Mouse (Mus musculus): ENCODE results near the gene Fhit. TPM values are rescaled to one million over a fixed set of nuclear protein-coding genes. Genes with fewer than 3 reads are reported as not detected.

Gene Fhit
- total RNA-seq, 2 experiments from 2014 or later: 1.3 to 2.1 TPM

DNA sequence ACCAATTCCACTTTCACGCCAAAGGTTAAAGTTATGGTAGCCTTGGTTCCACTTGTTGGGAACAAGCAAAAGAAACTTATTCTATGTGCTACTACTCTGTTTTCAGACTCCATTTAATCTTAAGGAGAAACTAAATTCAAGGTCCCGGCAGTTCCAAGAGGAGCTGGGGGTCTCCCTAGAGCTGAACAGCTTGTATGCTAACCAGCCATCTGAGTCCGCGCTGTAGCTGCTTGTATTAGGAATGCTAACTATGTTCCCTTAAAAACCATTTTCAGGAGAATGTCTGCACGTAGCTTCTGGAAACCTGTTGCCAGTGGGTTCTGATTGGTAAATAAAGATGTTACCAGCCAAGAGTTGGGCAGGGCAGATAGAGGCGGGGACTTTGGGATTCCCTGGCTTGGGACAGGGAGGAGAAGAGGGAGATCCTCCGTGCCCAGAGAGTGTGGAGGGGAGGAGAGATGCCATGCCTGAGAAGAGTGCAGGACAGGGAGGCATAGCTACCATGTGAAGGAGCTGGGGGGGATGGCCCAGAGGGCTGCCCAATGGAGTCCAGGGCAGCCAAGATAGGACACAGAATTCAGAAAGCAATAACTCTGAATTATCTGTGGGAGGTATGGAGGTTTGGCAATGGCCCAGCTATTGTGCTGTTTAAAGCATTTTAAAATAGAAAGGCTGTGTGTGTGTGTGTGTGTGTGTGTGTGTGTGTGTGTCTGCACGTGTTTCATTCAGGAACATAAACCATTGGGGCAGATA lies 629.9 kb downstream of the Fhit start:
- DNase-seq: no peak
- intact Hi-C loops (cut with DNase I): no loop called here

DNA sequence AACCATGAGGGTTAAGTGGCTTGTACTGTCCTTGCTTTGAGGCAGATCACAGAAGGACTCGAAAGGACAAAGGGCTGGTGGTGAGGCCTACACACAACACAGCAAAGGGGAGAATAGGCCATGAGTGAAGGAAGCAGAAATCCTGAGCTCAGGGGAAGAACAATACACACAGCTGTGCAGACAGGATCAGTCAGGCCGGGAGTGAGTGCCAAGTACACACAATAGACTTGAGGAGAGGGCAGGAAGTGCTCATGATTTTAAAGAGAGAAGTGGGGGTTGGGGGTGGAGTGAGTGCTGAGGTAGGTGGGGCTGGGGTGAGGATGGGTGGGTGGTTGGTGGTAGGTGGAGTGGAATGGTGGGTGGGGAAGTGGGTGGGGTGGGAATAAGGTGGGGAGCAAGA lies 635.0 kb downstream of the Fhit start:
- no peak for DNase-seq
- intact Hi-C loops (cut with DNase I): no loop called here

- intact Hi-C loops (cut with DNase I): no loop called here
- no peak for DNase-seq
Observed at GRCm38 (mm10) chr14:10525786-10526185, 636.0 kb downstream of the Fhit start.

- no peak for DNase-seq
- intact Hi-C loops (cut with DNase I): no loop called here
Observed at GRCm38 (mm10) chr14:10514026-10514425, 647.8 kb downstream of the Fhit start.

DNA sequence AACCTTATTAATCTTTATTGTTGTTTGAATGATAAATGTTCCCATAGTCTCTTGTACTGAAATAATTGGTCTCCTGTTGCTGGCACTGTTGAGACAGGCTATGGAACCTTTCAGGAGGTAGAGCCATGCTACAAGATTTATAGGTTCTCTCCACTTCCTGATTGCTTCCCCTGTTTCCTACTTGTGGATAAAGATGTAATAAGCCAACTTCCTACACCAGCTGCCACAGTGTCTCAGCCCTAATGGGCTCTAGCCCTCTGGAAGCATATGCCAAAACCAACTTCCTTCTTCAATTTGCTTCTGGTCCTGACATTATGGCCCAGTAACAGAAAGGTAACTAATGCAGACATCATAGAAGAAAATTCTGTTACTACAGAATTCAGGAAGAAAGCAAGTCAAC lies 652.6 kb downstream of the Fhit start:
- DNase-seq: no peak
- intact Hi-C loops (cut with DNase I): no loop called here

DNA sequence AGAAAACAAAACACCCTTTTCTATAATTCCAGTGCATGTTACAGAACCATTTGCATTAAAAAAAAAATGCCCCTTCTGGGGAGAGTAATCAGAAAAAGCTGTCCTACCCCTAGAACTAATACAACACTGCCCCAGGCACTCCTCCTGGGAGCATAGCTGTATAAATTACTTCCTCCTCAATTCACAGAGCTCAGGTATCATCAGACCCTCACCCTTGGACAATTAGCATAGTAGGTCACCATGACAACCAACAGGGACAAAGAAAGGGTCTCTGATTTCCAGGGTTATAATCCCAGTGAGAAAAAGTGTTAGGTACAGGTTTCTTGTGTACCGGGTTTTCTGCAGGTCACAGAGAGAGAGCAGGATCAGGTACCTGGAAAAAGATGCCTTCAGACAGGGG lies 654.3 kb downstream of the Fhit start:
- no peak for DNase-seq
- intact Hi-C loops (cut with DNase I): no loop called here

DNA sequence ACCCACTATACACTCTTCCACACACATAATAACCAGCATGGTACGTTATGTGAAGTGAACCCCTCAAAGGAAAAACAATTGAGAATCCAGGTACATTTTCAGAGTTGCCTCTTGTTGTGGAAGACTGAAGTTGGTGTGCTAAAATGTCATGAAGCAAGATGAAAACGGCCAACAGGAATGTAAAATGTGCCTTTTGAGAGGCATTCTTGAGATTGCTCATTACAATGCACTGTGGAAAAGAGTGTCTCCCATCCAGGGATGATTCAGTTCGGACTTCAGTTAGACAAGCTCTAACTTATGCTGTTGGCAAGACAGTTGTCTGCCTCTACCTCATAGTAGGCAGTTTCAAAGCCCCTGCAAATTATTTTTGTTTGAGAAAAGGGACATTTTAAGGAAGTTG lies 676.0 kb downstream of the Fhit start:
- intact Hi-C loops (cut with DNase I): no loop called here
- no peak for DNase-seq

GRCm38 (mm10) chr14:10482851-10483613 lies 678.8 kb downstream of the Fhit start:
- intact Hi-C loops (cut with DNase I): no loop called here
- DNase-seq: no peak

- intact Hi-C loops (cut with DNase I): no loop called here
- DNase-seq: no peak
Observed at GRCm38 (mm10) chr14:10481370-10481769, 680.5 kb downstream of the Fhit start.

- intact Hi-C loops (cut with DNase I): no loop called here
- no peak for DNase-seq
Observed at GRCm38 (mm10) chr14:10480681-10481080, 681.2 kb downstream of the Fhit start.

DNA sequence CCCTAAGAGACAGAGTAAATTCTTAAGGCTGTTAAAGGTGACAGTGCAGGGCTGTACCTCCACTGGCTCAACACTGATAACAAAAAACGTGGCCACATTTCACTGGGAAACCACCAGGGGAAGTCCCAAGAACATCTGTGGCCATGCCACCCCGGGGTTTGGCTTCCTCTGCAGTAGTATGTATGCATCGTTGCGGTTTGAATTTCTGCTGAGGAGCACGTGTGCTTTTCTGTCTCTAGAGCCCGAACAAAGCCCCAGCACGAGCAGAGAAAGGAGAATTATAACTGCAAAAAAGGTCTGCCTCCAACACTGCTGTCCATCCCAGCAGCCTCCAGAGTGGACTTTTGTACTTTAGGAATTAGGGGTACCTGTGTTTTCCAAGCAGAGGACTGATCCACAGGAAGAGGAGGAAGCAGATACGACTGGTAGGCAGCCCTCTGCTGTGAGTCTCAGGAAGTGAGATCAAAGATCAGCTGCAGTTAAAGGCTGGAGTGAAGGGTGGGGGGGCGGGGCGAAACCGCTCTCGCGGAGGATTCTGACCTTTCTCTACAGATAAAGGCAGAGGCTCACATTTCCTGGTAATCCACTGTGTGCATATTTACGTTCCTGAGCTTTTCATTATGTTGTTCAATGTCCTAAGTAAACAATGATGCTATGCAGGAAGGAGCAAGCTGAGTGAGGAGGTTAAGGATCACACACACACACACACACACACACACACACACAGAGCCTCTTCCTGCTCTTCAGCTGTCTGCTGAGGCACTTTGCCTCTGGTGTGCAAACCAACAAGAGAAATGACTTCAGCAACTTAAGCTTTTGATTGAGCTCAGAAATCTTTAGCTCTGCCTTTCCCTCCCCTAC lies 708.6 kb downstream of the Fhit start:
- peak in 1 of 2 experiments; percentile 16 for DNase-seq
- intact Hi-C loops (cut with DNase I): no loop called here

GRCm38 (mm10) chr14:10452234-10452633 lies 709.6 kb downstream of the Fhit start:
- DNase-seq: no peak
- intact Hi-C loops (cut with DNase I): no loop called here

DNA sequence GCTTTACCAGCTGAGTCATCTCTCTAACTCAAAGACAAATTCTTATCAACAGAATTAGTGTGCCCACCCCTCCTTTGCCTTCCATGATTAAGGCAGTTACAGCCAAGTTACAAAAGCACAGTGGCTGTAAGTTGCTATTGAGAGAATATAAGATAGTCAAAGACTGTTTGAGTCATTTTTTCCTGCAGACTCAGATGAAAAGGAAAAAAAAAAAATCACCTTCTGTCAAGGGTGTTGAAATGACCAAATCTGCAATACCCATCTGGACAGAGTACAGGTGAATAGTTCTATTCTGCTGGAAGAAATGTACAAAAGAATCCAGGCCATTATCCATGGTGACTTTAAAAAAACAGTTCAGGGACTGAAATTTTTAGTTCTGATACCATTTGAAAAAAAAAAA lies 716.5 kb downstream of the Fhit start:
- DNase-seq: no peak
- intact Hi-C loops (cut with DNase I): no loop called here

DNA sequence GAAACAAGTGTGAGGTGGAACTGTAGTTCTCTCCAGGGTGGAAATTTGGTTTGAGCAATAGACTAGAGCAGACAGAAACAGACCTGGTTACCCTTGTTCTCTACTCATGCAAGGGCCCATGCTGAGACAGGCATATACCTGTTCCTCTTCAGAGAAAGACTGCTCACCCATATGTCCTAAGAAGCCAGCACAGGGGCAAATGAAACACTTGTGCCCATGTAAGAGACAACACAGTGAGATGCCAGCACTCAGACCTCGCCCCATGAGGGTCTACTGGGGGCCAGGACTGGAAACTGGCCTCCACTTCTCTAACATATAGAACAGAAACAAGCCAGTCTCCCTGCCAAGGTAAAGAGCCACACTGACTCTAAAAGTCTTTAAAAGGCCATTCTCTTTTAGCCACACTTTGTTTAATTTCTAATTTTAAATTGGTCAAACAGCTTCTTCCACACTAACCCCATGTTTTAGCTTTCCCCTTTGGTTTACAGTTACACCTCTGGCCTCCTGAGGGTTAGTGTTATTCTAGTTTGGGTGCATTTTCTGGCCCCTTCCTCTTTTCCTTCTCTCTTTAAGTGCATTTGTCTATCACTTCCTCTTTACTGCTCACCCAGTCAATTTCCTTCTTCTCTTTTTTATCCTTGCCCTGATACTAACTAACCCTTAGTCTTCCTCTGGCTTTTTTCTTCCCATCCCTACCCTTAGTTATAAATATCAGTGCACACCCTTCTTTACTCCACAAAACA lies 722.7 kb downstream of the Fhit start:
- intact Hi-C loops (cut with DNase I): no loop called here
- DNase-seq: no peak

GRCm38 (mm10) chr14:10436193-10436592 lies 725.6 kb downstream of the Fhit start:
- intact Hi-C loops (cut with DNase I): no loop called here
- no peak for DNase-seq

DNA sequence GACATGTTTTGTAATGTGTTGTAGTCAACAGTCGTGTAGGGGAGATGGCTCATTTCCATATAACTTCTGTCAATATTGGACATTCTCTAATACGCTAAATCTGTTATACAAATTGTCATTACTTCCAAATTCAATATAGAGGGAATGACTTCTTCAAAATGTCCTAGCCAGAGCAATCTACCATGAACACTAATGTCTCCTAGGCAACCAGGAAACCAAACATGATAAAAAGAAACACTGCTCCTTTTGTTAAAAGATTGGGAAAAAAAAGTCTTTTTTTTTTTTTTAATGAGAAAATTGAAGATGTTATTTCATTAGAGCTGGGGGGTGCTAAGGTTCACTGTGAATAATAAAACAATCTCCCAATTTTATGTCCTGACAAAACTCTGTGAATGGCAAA lies 729.3 kb downstream of the Fhit start:
- intact Hi-C loops (cut with DNase I): no loop called here
- no peak for DNase-seq

DNA sequence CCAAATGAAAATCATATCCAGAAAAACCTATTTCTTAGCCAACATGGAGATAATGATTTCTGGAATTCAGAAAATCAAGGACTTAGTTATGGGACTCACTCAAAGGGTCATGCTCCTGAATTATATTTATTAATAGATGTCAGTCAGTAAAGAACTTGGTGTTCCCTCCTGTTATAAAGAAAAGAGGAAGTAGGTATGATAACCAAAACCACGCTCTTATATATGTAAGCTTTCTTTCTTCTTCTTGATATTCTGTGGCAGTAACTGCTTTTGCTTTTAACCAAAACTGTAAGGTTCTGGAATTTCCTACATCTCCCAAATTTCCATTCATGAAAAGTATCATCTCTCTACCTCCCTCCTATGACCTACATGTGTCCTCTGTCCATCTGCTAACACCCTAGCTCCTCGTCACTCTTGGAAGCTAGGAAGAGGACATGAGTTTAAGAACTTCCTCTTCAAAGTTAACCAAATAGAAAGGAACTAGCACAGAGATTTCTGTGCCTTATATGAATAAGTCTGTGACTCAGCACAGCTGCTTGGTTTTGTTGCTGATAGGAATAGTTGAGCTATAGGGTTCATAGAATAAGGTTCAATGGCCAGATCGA lies 731.3 kb downstream of the Fhit start:
- intact Hi-C loops (cut with DNase I): no loop called here
- no peak for DNase-seq

- DNase-seq: no peak
- intact Hi-C loops (cut with DNase I): no loop called here
Observed at GRCm38 (mm10) chr14:10423499-10423898, 738.3 kb downstream of the Fhit start.

DNA sequence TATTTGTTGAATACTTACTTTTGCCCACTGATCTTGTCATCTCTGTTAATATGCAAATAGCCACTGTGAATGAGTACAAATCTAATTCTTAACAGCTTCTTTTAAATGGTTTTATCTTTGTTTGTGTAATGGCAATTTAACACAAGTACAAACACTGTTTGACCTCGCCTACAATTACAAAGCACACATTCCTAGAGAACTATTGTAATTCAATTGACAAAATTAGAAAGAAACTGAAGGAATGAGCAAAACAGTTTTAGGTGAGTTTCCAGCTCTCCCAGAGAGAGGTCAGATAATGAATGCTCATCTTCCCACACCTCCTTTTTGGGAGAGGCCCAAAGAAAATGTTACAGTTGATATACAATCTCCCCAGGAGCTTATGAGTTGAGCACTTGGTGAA lies 739.6 kb downstream of the Fhit start:
- intact Hi-C loops (cut with DNase I): no loop called here
- DNase-seq: no peak

- intact Hi-C loops (cut with DNase I): no loop called here
- DNase-seq: no peak
Observed at GRCm38 (mm10) chr14:10415068-10415467, 746.8 kb downstream of the Fhit start.
